Mouse (Mus musculus): ENCODE results near the gene Gipr.
A peak's percentile ranks its signal among the peaks of the same experiment; 100 is the strongest.

DNA sequence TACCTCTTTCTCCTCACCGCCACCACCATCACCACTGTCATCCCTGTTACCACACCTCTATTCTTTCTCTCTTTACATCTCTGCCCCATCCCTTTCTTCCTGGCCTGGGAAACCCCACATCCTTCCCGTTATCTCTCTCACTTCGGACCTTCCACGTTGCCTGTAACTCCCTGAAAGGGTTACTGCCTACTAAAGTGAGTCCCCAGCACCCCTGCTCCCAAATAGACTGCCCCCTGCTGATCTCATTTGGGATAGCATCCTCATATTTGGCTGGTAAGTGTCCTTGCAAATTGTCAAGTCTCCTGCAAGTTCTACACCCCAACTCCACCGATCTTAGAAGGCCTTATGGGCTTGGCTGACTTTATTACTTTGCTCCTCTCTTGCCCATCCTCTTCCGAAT, 30.7 kb upstream of the Gipr start:
- peak; percentile 13 for TF ChIP-seq CTCF (IDR thresholded peaks at IDR 0.05; ENCODE audit: control insufficient read depth, insufficient read depth, insufficient read length)
- TF ChIP-seq MYOD1 (IDR thresholded peaks at IDR 0.05; ENCODE audit: control insufficient read depth, insufficient read length, low read depth), result no peak

All from C2C12 (cell line).